Mouse (Mus musculus): ENCODE results near the gene Crygd.

GRCm38 (mm10) chr1:65112031-65112806 is 49.0 kb upstream of the Crygd start:
- TF ChIP-seq POLR2A (IDR thresholded peaks at IDR 0.05; ENCODE audit: low read depth, low read length) = no peak
- TF ChIP-seq CTCF (IDR thresholded peaks at IDR 0.05; ENCODE audit: extremely low read depth, insufficient read depth, insufficient read length, insufficient replicate concordance) = peak; percentile 69; the same call in 1 of the 2 replicates
